Mouse (Mus musculus) intestine, embryonic 16.5 days (tissue): Measurements from ENCODE around the gene Cryab. TPM values are rescaled to one million over a fixed set of nuclear protein-coding genes. Genes with fewer than 3 reads are reported as not detected.

Source experiments
- ATAC-seq: fragments of 200-750 bp; cut with Nextera tagmentation; 2 replicates; pipeline ENCODE4 v1.8.0; 2017; ENCODE audit warnings: moderate TSS enrichment, moderate library complexity
- H3K27ac ChIP-seq: fragments of 300-500 bp; sonication (generic); 2 replicates; pipeline ENCODE4 v1.5.1; 2014; ENCODE audit warnings: mild to moderate bottlenecking, low read length
- H3K27me3 ChIP-seq: fragments of 300-500 bp; sonication (generic); replicated peaks from 2 replicates; pipeline ENCODE4 v1.6.1; 2014; ENCODE audit warnings: low read length, control low read depth, mixed read lengths; ENCODE audit not compliant: control insufficient read depth, insufficient read depth
- H3K36me3 ChIP-seq: fragments of 300-500 bp; sonication (generic); 2 replicates; pipeline ENCODE4 v1.6.1; 2014; ENCODE audit warnings: low read length, control low read depth; ENCODE audit not compliant: control insufficient read depth, insufficient read depth
- H3K4me1 ChIP-seq: fragments of 300-500 bp; sonication (generic); 2 replicates; pipeline ENCODE4 v1.6.1; 2014; ENCODE audit warnings: low read length, control low read depth, mixed read lengths; ENCODE audit not compliant: control insufficient read depth, insufficient read depth
- H3K4me2 ChIP-seq: fragments of 300-500 bp; sonication (generic); 2 replicates; pipeline ENCODE4 v1.6.1; 2014; ENCODE audit warnings: low read depth, low read length, control low read depth
- H3K4me3 ChIP-seq: fragments of 300-500 bp; sonication (generic); 2 replicates; pipeline ENCODE4 v1.5.1; 2014; ENCODE audit warnings: mild to moderate bottlenecking, low read length
- H3K9ac ChIP-seq: fragments of 300-500 bp; sonication (generic); 2 replicates; pipeline ENCODE4 v1.6.1; 2014; ENCODE audit warnings: low read depth, low read length
- H3K9me3 ChIP-seq: fragments of 300-500 bp; sonication (generic); 2 replicates; pipeline ENCODE4 v1.6.1; 2016; ENCODE audit warnings: low read length, control low read depth; ENCODE audit not compliant: control insufficient read depth
- WGBS: fragments of 180-500 bp; shearing (Covaris S2); extraction: QIAGEN DNeasy Blood & Tissue Kit; methylation state at CpG from one replicate; pipeline ENCODE4 v1.1.7; 2014; 5-methylcytosine and 5-hydroxymethylcytosine counted together
- polyA plus RNA-seq: library from polyadenylated mRNA; unstranded; fragments of >200 nt; fragmentation: Nextera tagmentation; extraction: Ambion mirVana; gene quantifications from 2 replicates; pipeline ENCODE4 v1.2.1, GENCODE M21; 2015

Cryab gene
- polyA plus RNA-seq, 1 experiment from 2014 or later = 62.8 TPM

DNA sequence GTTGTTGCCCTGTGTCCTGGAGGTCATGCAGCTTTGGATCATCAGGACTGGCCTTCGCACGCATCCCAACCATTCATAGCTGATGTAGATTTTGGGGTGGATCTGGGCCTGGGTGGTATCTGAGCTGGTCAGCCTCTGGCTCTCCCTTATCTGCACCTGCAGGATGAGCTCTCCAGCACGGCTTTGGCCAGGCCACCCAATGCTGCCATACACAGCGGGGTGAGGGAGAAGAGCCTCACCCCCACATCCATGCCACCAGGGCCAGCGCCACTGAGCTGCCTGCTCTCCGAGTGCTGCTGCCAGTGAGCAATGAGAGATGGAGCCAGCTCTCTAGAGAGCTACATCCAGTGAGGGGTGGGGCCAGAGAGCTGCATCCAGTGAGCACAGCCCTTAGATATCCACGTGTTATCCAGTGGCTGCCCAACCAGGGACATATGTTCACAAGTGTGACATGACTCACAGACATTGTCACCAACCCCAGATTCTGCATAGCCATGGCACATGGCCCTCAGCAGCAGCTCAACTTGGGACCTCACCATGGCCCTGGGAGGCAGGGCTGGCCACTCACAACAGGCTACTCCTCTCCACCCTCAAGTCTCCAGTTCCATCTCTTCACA lies 52.0 kb downstream of the Cryab start:
- Histone ChIP-seq H3K4me2 (no peak overlapping the region), H3K27ac (no peak overlapping the region), H3K27me3 (no peaks in the 10 kb centered on the region), H3K36me3 (peaks cover 8% of the 10 kb centered on the region; the same call in 1 of the 2 replicates), H3K4me1 (no peaks in the 10 kb centered on the region), H3K4me3 (no peak overlapping the region), H3K9me3 (no peaks in the 10 kb centered on the region), H3K9ac (no peak overlapping the region)
- WGBS = 82% methylated on average over 7 of the region's 7 CpGs
- ATAC-seq = peak; percentile 82

Other genes starting within 250 kb of the Cryab start
- 106 and 107 TPM in 2 replicates for gene Pts, start 222.6 kb upstream of the Cryab start, polyA plus RNA-seq
- 23.3 and 35.5 TPM in 2 replicates for gene Il18, start 196.5 kb upstream of the Cryab start, polyA plus RNA-seq
- gene Bco2, start 196.1 kb upstream of the Cryab start, polyA plus RNA-seq = 7.6 and 10.4 TPM in 2 replicates
- 0.23 TPM in 1 of 2 replicates, not detected in the other for gene Tex12, start 190.0 kb upstream of the Cryab start, polyA plus RNA-seq
- gene Sdhd, start 147.5 kb upstream of the Cryab start, polyA plus RNA-seq = 686 and 728 TPM in 2 replicates
- 296 and 314 TPM in 2 replicates for gene Timm8b, start 147.4 kb upstream of the Cryab start, polyA plus RNA-seq
- gene Pih1d2, start 134.0 kb upstream of the Cryab start, polyA plus RNA-seq = 2.2 and 2.4 TPM in 2 replicates
- gene Nkapd1, start 133.9 kb upstream of the Cryab start, polyA plus RNA-seq = 13.8 and 17.1 TPM in 2 replicates
- gene Dlat, start 91.5 kb upstream of the Cryab start, polyA plus RNA-seq = 61.0 and 63.7 TPM in 2 replicates
- 4.8 TPM in 2 replicates for gene Dixdc1, start 11.8 kb upstream of the Cryab start, polyA plus RNA-seq
- gene 2310030G06Rik, start 4.8 kb upstream of the Cryab start, polyA plus RNA-seq = 21.3 and 23.5 TPM in 2 replicates
- 5.0 TPM in 2 replicates for gene Hspb2, start 1.0 kb downstream of the Cryab start, polyA plus RNA-seq
- 12.6 and 13.0 TPM in 2 replicates for gene Fdxacb1, start 16.9 kb downstream of the Cryab start, polyA plus RNA-seq
- 39.1 and 42.9 TPM in 2 replicates for gene Alg9, start 23.7 kb downstream of the Cryab start, polyA plus RNA-seq
- gene 1110032A03Rik, start 24.2 kb downstream of the Cryab start, polyA plus RNA-seq = 28.9 and 33.0 TPM in 2 replicates
- gene Ppp2r1b, start 94.0 kb downstream of the Cryab start, polyA plus RNA-seq = 58.5 and 63.9 TPM in 2 replicates